Mouse (Mus musculus) CH12.LX (cell line): ENCODE measurements around the gene Gata2. TPM values are rescaled to one million over a fixed set of nuclear protein-coding genes. Genes with fewer than 3 reads are reported as not detected.

Experiments
- DNase-seq: peaks from one replicate; pipeline ENCODE4 v3.0.0-alpha.2; 2013; ENCODE audit errors: extremely low read depth
- H3K27ac ChIP-seq: 2 replicates; pipeline ENCODE4 v1.5.1; 2012; ENCODE audit warnings: low read depth, mild to moderate bottlenecking, control low read depth, moderate library complexity; ENCODE audit not compliant: insufficient read depth
- H3K27me3 ChIP-seq: replicated peaks from 2 replicates; pipeline ENCODE3; 2012; ENCODE audit warnings: inconsistent platforms
- H3K36me3 ChIP-seq, 2 experiments: replicated peaks in 1 of 2; 2 replicates each; pipeline versions ENCODE3 to v1.6.1; 2012; ENCODE audit warnings: inconsistent platforms in 1 of 2, low read length in 1 of 2, mild to moderate bottlenecking in 1 of 2, mixed read lengths in 1 of 2, moderate library complexity in 1 of 2; ENCODE audit not compliant: control insufficient read depth in 1 of 2, insufficient read depth in 1 of 2
- H3K4me1 ChIP-seq, 2 experiments: 2 replicates each; pipeline ENCODE4 v1.6.1; 2012; ENCODE audit warnings: inconsistent platforms in 1 of 2, moderate library complexity in 1 of 2; ENCODE audit not compliant: insufficient read depth in 2 of 2, control insufficient read depth in 1 of 2
- H3K4me2 ChIP-seq: 2 replicates; pipeline ENCODE4 v1.6.1; 2012; ENCODE audit warnings: low read depth, mild to moderate bottlenecking, control low read depth; ENCODE audit not compliant: poor library complexity, insufficient read depth, severe bottlenecking
- H3K4me3 ChIP-seq, 3 experiments: fragments of 150-350 bp in 1 of 3; sonication (generic) in 1 of 3; replicated peaks in 1 of 3; 2 replicates each; pipeline versions ENCODE3 to v1.5.1; 2011 to 2012; ENCODE audit warnings: low read depth in 2 of 3, low read length in 2 of 3, mild to moderate bottlenecking in 2 of 3, moderate library complexity in 2 of 3, control low read depth in 1 of 3, improper control_type of control experiment in 1 of 3, inconsistent platforms in 1 of 3, mixed read lengths in 1 of 3; ENCODE audit not compliant: poor library complexity in 1 of 3
- H3K79me2 ChIP-seq: replicated peaks from 2 replicates; pipeline ENCODE4 v1.6.1; 2012; ENCODE audit warnings: mild to moderate bottlenecking, moderate library complexity; ENCODE audit not compliant: control insufficient read depth, poor library complexity, insufficient read depth, severe bottlenecking; ENCODE audit errors: extremely low read depth
- H3K9ac ChIP-seq: 2 replicates; pipeline ENCODE4 v1.6.1; 2012; ENCODE audit warnings: low read depth, mild to moderate bottlenecking, control low read depth, moderate library complexity; ENCODE audit not compliant: insufficient read depth
- H3K9me3 ChIP-seq: replicated peaks from 2 replicates; pipeline ENCODE3; 2012; ENCODE audit warnings: low read length, inconsistent platforms, mixed read lengths
- BHLHE40 ChIP-seq: IDR thresholded peaks from 2 replicates; pipeline ENCODE4 v1.6.1; 2011; ENCODE audit warnings: mild to moderate bottlenecking, low read depth, low read length, improper control_type of control experiment
- CHD1 ChIP-seq: IDR thresholded peaks from 2 replicates; pipeline ENCODE4 v1.6.1; 2012; ENCODE audit warnings: low read depth, low read length, improper control_type of control experiment, inconsistent platforms
- CHD2 ChIP-seq: IDR thresholded peaks from 2 replicates; pipeline ENCODE4 v1.6.1; 2011; ENCODE audit warnings: low read length, improper control_type of control experiment
- CTCF ChIP-seq, 2 experiments: IDR thresholded peaks in 1 of 2; conservative IDR thresholded peaks in 1 of 2; 2 replicates each; pipeline ENCODE4 v1.5.1; 2011 to 2012; ENCODE audit warnings: low read depth in 2 of 2, low read length in 2 of 2, improper control_type of control experiment in 1 of 2, inconsistent platforms in 1 of 2, mild to moderate bottlenecking in 1 of 2, moderate library complexity in 1 of 2
- E2F4 ChIP-seq: IDR thresholded peaks from 2 replicates; pipeline ENCODE4 v1.6.1; 2011; ENCODE audit warnings: low read depth, low read length, improper control_type of control experiment; ENCODE audit not compliant: insufficient replicate concordance
- EP300 ChIP-seq: IDR thresholded peaks from 2 replicates; pipeline ENCODE4 v1.6.1; 2011; ENCODE audit warnings: low read length, improper control_type of control experiment
- ETS1 ChIP-seq: conservative IDR thresholded peaks from 2 replicates; pipeline ENCODE4 v1.6.1; 2012; ENCODE audit warnings: low read depth, mild to moderate bottlenecking, inconsistent platforms, low read length, improper control_type of control experiment, moderate library complexity
- GABPA ChIP-seq: IDR thresholded peaks from 2 replicates; pipeline ENCODE4 v1.6.1; 2012; ENCODE audit warnings: low read depth, low read length, improper control_type of control experiment, inconsistent platforms; ENCODE audit not compliant: insufficient replicate concordance
- HCFC1 ChIP-seq: IDR thresholded peaks from 2 replicates; pipeline ENCODE4 v1.6.1; 2012; ENCODE audit warnings: low read depth, mild to moderate bottlenecking, inconsistent platforms, low read length, improper control_type of control experiment
- IRF4 ChIP-seq: IDR thresholded peaks from 2 replicates; pipeline ENCODE4 v1.6.1; 2014; ENCODE audit warnings: low read depth, mild to moderate bottlenecking, inconsistent platforms, low read length, improper control_type of control experiment
- JUND ChIP-seq: conservative IDR thresholded peaks from 2 replicates; pipeline ENCODE4 v1.6.1; 2011; ENCODE audit warnings: low read depth, low read length, improper control_type of control experiment
- KAT2A ChIP-seq: IDR thresholded peaks from 2 replicates; pipeline ENCODE4 v1.6.1; 2012; ENCODE audit warnings: low read length, improper control_type of control experiment, inconsistent platforms; ENCODE audit not compliant: insufficient replicate concordance
- MAX ChIP-seq: IDR thresholded peaks from 2 replicates; pipeline ENCODE4 v1.6.1; 2011; ENCODE audit warnings: low read length, improper control_type of control experiment
- MAZ ChIP-seq: IDR thresholded peaks from 2 replicates; pipeline ENCODE4 v1.6.1; 2012; ENCODE audit warnings: low read depth, mild to moderate bottlenecking, inconsistent platforms, low read length, improper control_type of control experiment, moderate library complexity
- MEF2A ChIP-seq: IDR thresholded peaks from 2 replicates; pipeline ENCODE4 v1.6.1; 2014; ENCODE audit warnings: low read depth, mild to moderate bottlenecking, inconsistent platforms, low read length, improper control_type of control experiment, borderline replicate concordance
- MXI1 ChIP-seq: IDR thresholded peaks from 2 replicates; pipeline ENCODE4 v1.6.1; 2011; ENCODE audit warnings: mild to moderate bottlenecking, low read depth, low read length, improper control_type of control experiment
- MYC ChIP-seq: IDR thresholded peaks from 2 replicates; pipeline ENCODE4 v1.6.1; 2011; ENCODE audit warnings: low read depth, mild to moderate bottlenecking, improper control_type of control experiment, low read length
- NRF1 ChIP-seq: IDR thresholded peaks from 2 replicates; pipeline ENCODE4 v1.6.1; 2014; ENCODE audit warnings: low read depth, mild to moderate bottlenecking, inconsistent platforms, low read length, improper control_type of control experiment, moderate library complexity
- PAX5 ChIP-seq: IDR thresholded peaks from 2 replicates; pipeline ENCODE4 v1.6.1; 2012; ENCODE audit warnings: low read length, inconsistent platforms, mixed read lengths
- POLR2A ChIP-seq: IDR thresholded peaks from 2 replicates; pipeline ENCODE4 v1.6.1; 2011; ENCODE audit warnings: low read depth, mild to moderate bottlenecking, improper control_type of control experiment, low read length
- RAD21 ChIP-seq: IDR thresholded peaks from 2 replicates; pipeline ENCODE4 v1.6.1; 2011; ENCODE audit warnings: low read depth, mild to moderate bottlenecking, low read length, improper control_type of control experiment, moderate library complexity
- SMC3 ChIP-seq: IDR thresholded peaks from 2 replicates; pipeline ENCODE4 v1.6.1; 2011; ENCODE audit warnings: low read depth, low read length, improper control_type of control experiment
- TBP ChIP-seq: conservative IDR thresholded peaks from 2 replicates; pipeline ENCODE4 v1.6.1; 2011; ENCODE audit warnings: low read depth, low read length, improper control_type of control experiment
- TCF12 ChIP-seq: IDR thresholded peaks from 2 replicates; pipeline ENCODE4 v1.6.1; 2014; ENCODE audit warnings: low read depth, mild to moderate bottlenecking, inconsistent platforms, low read length, improper control_type of control experiment
- USF1 ChIP-seq: IDR thresholded peaks from 2 replicates; pipeline ENCODE4 v1.6.1; 2014; ENCODE audit warnings: low read depth, mild to moderate bottlenecking, inconsistent platforms, low read length, improper control_type of control experiment
- ZC3H11A ChIP-seq: IDR thresholded peaks from 2 replicates; pipeline ENCODE4 v1.6.1; 2012; ENCODE audit warnings: low read depth, mild to moderate bottlenecking, inconsistent platforms, low read length, improper control_type of control experiment
- ZKSCAN1 ChIP-seq: IDR thresholded peaks from 2 replicates; pipeline ENCODE4 v1.6.1; 2012; ENCODE audit warnings: low read depth, inconsistent platforms, low read length, improper control_type of control experiment, borderline replicate concordance
- ZNF384 ChIP-seq: IDR thresholded peaks from 2 replicates; pipeline ENCODE4 v1.6.1; 2012; ENCODE audit warnings: low read depth, low read length, improper control_type of control experiment, inconsistent platforms
- dilution Hi-C: fragments of 300-500 bp; cut with MboI; formaldehyde crosslinking; loops from 2 replicates; pipeline ENCODE4 v1.14.3; 2020; ENCODE audit warnings: low sequenced_read_pairs; ENCODE audit not compliant: extremely low pct_unique_long_range_greater_than_20kb, extremely low pct_ligation_motif_present
- in situ Hi-C: fragments of 300-500 bp; cut with MboI; formaldehyde crosslinking; loops from 3 replicates; pipeline ENCODE4 v1.14.3; 2019; ENCODE audit warnings: low sequenced_read_pairs, low pct_ligation_motif_present, low pct_unique_long_range_greater_than_20kb, mixed read lengths
- polyA plus RNA-seq: library from polyadenylated mRNA; unstranded; fragments of >175 nt; gene quantifications from 2 replicates; pipeline ENCODE4 v1.2.1, GENCODE M21; 2012; ENCODE audit warnings: low read depth; ENCODE audit not compliant: insufficient read length
- total RNA-seq, 2 experiments: library from RNA; depleted of rRNA; stranded (reverse); fragments of 300-350 nt in 1 of 2; fragments of >200 nt in 1 of 2; gene quantifications; 2 replicates each; pipeline ENCODE4 v1.2.3; 2012 to 2014

Gata2 gene
- total RNA-seq (2012; rRNA removed) (not detected in 2 replicates), total RNA-seq (2014; rRNA removed) (not detected in 2 replicates), polyA plus RNA-seq (not detected in 2 replicates)

DNA sequence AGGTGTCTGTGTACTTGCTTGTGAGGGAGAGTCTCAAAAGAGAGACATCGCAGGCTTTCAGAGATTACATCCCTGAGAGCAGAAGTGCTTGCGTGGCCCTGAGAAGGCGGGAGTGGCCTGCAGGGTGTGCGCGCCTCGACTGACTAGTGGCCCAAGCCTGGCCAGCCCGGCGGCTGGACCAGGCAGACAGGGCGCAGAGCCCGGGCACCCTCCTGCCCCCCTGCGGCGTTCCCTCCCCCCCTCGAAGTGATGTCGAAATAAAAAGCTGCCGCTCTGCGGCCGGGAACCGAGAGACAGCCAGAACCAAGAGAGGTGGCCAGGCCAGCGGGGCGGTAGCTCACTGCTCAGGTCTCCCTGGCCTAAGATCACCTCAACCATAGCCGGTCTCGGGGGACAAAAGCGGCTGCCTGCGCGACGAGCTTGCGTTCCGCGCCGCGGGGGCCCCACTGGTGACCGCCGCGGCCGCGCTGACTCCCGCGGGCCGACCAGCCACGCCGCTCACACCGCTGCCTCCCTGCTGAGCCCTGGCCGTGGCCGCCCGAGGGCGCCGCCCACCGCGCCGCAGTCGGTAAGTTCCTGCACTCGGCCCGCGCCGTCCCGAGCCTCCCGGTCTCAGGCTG, at the start of gene Gata2:
Gata2 (plus strand) TSS at position 459 of the 620 bp plus-strand sequence.
- H3K9me3 ChIP-seq: peaks cover 11% of the 10 kb centered on the region
- no peak within 1 kb of the TSS for H3K27ac ChIP-seq
- dilution Hi-C loops (no loop called here), in situ Hi-C loops (no loop called here)
- H3K4me2 ChIP-seq: no peak within 1 kb of the TSS
- DNase-seq: no peak
- peaks cover 0 to 3% of the 10 kb centered on the region in 2 experiments; a peak in 3 of 4 replicates for H3K4me1 ChIP-seq
- H3K9ac ChIP-seq: no peak within 1 kb of the TSS
- TF ChIP-seq JUND: no peak
- TF ChIP-seq PAX5: no peak
- TF ChIP-seq SMC3: no peak
- TF ChIP-seq ZKSCAN1: no peak
- no peak for TF ChIP-seq ZC3H11A
- no peak for TF ChIP-seq ZNF384
- no peak for TF ChIP-seq POLR2A
- TF ChIP-seq CTCF (conservative IDR thresholded peaks at IDR 0.05 in 1 of 2, IDR thresholded peaks at IDR 0.05 in 1 of 2; ENCODE audit: low read depth in 2 of 2, low read length in 2 of 2): no peak
- no peak for TF ChIP-seq EP300
- TF ChIP-seq MAX: no peak
- no peak for TF ChIP-seq KAT2A
- TF ChIP-seq MYC: no peak
- TF ChIP-seq MAZ: no peak
- TF ChIP-seq BHLHE40: no peak
- TF ChIP-seq CHD2: no peak
- TF ChIP-seq USF1: no peak
- TF ChIP-seq IRF4: no peak
- TF ChIP-seq GABPA: no peak
- no peak for TF ChIP-seq MEF2A
- peaks cover 24% of the 10 kb centered on the region for H3K27me3 ChIP-seq
- H3K36me3 ChIP-seq: no peaks in the 10 kb centered on the region
- no peaks in the 10 kb centered on the region for H3K79me2 ChIP-seq
- no peak within 1 kb of the TSS for H3K4me3 ChIP-seq

DNA sequence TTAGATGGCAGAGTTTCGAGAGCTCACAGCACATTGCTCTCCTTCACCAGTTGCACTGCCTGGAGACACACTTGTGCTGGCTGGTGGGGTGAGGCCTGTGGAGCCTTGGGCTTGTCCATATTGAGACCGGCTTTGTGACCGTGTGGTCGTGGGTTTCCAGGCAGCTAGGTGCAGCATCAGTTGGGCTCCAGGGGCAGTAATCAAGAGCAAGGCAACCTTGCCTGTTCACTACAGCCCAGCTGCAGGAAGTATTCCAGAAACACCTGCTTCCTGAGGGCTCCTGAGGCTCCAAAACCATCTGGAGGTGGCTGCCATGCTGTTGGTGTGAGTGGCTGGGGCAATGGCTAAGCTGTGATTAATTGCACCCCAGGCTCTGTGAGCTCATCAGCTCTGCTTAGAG, 47.9 kb upstream of the Gata2 start:
- TF ChIP-seq CHD2: no peak
- TF ChIP-seq MXI1: no peak
- TF ChIP-seq PAX5: no peak
- no peak for TF ChIP-seq TCF12
- no peak for TF ChIP-seq RAD21
- TF ChIP-seq ZKSCAN1: no peak
- TF ChIP-seq USF1: no peak
- TF ChIP-seq EP300: no peak
- TF ChIP-seq HCFC1: no peak
- no peak for TF ChIP-seq ETS1
- no peak for TF ChIP-seq E2F4
- TF ChIP-seq IRF4: no peak
- no peak for TF ChIP-seq TBP
- no peak for TF ChIP-seq CHD1
- TF ChIP-seq NRF1: no peak
- TF ChIP-seq GABPA: no peak
- Histone ChIP-seq H3K4me3 (no peak overlapping the region), H3K4me2 (no peak overlapping the region), H3K27me3 (peaks cover 25% of the 10 kb centered on the region), H3K27ac (no peak overlapping the region), H3K4me1 (no peaks in the 10 kb centered on the region), H3K9me3 (peaks cover 5% of the 10 kb centered on the region), H3K79me2 (no peaks in the 10 kb centered on the region), H3K36me3 (no peaks in the 10 kb centered on the region), H3K9ac (no peak overlapping the region)
- dilution Hi-C loops (no loop called here), in situ Hi-C loops (no loop called here)
- DNase-seq: no peak
